Mouse (Mus musculus): ENCODE data around the gene Olfr129.

The Olfr129 gene

GRCm38 (mm10) chr17:38059979-38060378 lies at the start of gene Olfr129:
TSS of gene Olfr129 (minus strand) at chr17:38060079.
- no peak for DNase-seq (ENCODE audit: low spot score)

DNA sequence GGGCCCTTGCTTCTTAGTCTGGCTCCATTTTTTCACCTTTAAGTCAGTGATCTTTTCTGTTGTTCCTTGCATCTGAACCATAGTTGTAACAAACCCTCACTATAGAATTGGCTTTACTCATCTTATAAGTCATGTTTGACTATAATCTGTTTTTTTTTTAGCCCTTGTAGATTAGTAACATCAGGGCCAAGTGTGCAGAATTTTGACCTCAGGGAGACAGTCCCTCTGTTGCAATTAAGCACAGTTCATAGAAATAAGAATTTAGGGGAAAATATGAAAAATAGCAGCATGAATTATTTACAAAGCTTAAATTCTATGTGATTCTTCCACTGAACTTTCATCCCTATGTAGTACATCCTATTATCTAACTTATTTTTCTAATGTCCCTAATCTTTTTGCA lies 28.7 kb upstream of the Olfr129 start, which contains the start of gene Olfr131:
Gene Olfr131 (minus strand): TSS at position 101 of the 400 bp plus-strand sequence.
- DNase-seq (ENCODE audit: low spot score), result no peak

GRCm38 (mm10) chr17:38082364-38082763 lies 22.5 kb upstream of the Olfr129 start:
- DNase-seq (ENCODE audit: low spot score), result no peak

- no peak for DNase-seq (ENCODE audit: low spot score)
Observed at GRCm38 (mm10) chr17:38063621-38064020, 3.7 kb upstream of the Olfr129 start, which contains the start of gene Olfr130. TSS of gene Olfr130 (plus strand) at chr17:38063921.

GRCm38 (mm10) chr17:38026297-38026696 lies 33.6 kb downstream of the Olfr129 start:
- peak; percentile 2 for DNase-seq (ENCODE audit: low spot score)

DNA sequence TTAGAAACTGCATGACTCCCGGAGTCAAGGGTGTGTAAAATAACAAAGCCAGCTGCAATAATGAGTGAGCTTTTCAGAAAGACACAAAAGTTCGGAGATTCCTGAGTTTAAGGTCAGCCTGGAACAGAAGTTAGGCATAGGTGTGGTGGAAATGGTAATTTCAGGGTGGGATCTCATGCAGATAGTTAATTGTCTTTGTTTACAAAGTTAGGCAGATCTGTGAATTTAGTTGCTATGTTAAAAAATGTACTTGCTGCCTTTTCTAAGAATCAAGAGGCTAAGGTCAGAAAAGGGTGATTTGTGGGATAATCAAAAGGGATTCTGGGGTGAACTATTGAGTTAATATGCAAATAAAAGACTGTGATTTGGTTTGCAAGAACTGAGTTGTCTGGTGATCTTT lies 43.5 kb downstream of the Olfr129 start:
- DNase-seq (ENCODE audit: low spot score), result no peak

GRCm38 (mm10) chr17:38004996-38005395 lies 54.9 kb downstream of the Olfr129 start:
- DNase-seq (ENCODE audit: low spot score), result no peak
